18 mouse cellular contexts compared by ENCODE assay signal in the genomic region with DNA sequence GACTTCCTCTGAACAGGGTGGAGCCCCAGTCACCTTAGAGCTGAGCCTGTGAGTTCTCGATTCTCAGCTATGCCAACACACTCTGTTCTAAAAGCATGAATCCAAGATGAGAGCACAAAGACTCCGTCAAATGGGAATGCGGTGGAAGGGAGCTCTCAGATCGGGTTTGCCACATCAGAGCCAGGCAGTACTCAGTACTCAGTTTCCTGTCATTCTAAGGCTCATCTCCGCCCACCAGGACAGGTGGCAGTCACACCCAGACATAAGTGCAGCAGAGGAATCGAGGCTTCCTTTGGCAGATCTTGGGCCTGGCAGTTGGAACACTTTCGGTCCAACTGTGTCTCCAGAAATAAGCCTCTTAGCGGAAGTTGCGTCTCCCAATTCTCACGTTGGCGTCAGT.
DNase-seq lines count a peak whose midpoint lies in the region; ATAC-seq and TF ChIP-seq lines count a peak whose summit lies in the region.
"Had no signal": no experiment of that assay in that cellular context is flagged by ENCODE, and none has a peak within 500 bp of the region (broad histone marks: within the 10 kb centered on the region; RNA-seq: fewer than 3 reads in every experiment).

No protein-coding gene starts in this region.

- H3K4me2 ChIP-seq in heart, embryonic 11.5 days: no peak overlapping the region
- H3K4me2 ChIP-seq: forebrain, embryonic 13.5 days; hindbrain, embryonic 13.5 days had no signal

- no peak overlapping the region for H3K4me3 ChIP-seq in layer of hippocampus, adult 2 months
- no peak overlapping the region for H3K4me3 ChIP-seq in heart, embryonic 11.5 days (ENCODE audit: low read depth, low read length)
- H3K4me3 ChIP-seq: embryonic facial prominence, embryonic 10.5 days; forebrain, embryonic 13.5 days; hindbrain, embryonic 13.5 days had no signal

- peak; percentile 81 for ATAC-seq in frontal cortex, adult (ENCODE audit: low TSS enrichment)
- ATAC-seq in heart, embryonic 11.5 days (replicated peaks; ENCODE audit: insufficient number of reproducible peaks, low FRiP score, low TSS enrichment): no peak
- ATAC-seq: CD4-positive, CD25-positive, alpha-beta regulatory T cell, adult 4 months; forebrain, embryonic 13.5 days; hindbrain, postnatal 0 days had no signal

- DNase-seq in cerebellum, postnatal 10 days: peak; percentile 37
- no peak for DNase-seq in cerebellum, adult 9-11 months
- no peak for DNase-seq in frontal cortex, postnatal 25 days (ENCODE audit: low spot score in 2 of 2)
- DNase-seq in layer of hippocampus, adult 2 months (ENCODE audit: low spot score in 2 of 2): peak; percentile 18 to 27
- DNase-seq in layer of hippocampus, postnatal 25 days (ENCODE audit: extremely low spot score in 1 of 2, low spot score in 1 of 2): no peak
- peak; percentile 28 for DNase-seq in layer of hippocampus, adult 9-11 months
- DNase-seq: adrenal gland, adult 8-10 months; B cell, adult 2 months; cerebellum, adult 11-12 months; gastrocnemius, postnatal 14 days had no signal

- no peak for TF ChIP-seq CTCF in layer of hippocampus, adult 2 months (conservative IDR thresholded peaks at IDR 0.05)

- no peaks in the 10 kb centered on the region for H3K27me3 ChIP-seq in heart, embryonic 11.5 days (ENCODE audit: control insufficient read depth, insufficient read depth, low read length)
- H3K27me3 ChIP-seq: forebrain, embryonic 13.5 days; hindbrain, embryonic 13.5 days had no signal

- no peaks in the 10 kb centered on the region for H3K4me1 ChIP-seq in heart, embryonic 11.5 days (ENCODE audit: control insufficient read depth, insufficient read depth, low read length)
- H3K4me1 ChIP-seq: embryonic facial prominence, embryonic 10.5 days; forebrain, embryonic 13.5 days; hindbrain, embryonic 13.5 days had no signal

- no peak overlapping the region for H3K9ac ChIP-seq in heart, embryonic 11.5 days (ENCODE audit: low read depth, low read length)
- H3K9ac ChIP-seq: forebrain, embryonic 13.5 days; hindbrain, embryonic 13.5 days had no signal

- no peaks in the 10 kb centered on the region for H3K9me3 ChIP-seq in heart, embryonic 11.5 days (replicated peaks; ENCODE audit: control insufficient read depth, low read length)
- H3K9me3 ChIP-seq: embryonic facial prominence, embryonic 10.5 days; forebrain, embryonic 13.5 days; hindbrain, embryonic 13.5 days had no signal

- H3K27ac ChIP-seq in layer of hippocampus, adult 2 months: no peak overlapping the region
- no peak overlapping the region for H3K27ac ChIP-seq in heart, embryonic 11.5 days (ENCODE audit: low read depth, low read length)
- H3K27ac ChIP-seq: embryonic facial prominence, embryonic 10.5 days; forebrain, embryonic 13.5 days; hindbrain, embryonic 13.5 days; hindbrain, postnatal 0 days had no signal

- H3K36me3 ChIP-seq in heart, embryonic 11.5 days (ENCODE audit: control insufficient read depth, insufficient read depth, low read length): no peaks in the 10 kb centered on the region
- H3K36me3 ChIP-seq: embryonic facial prominence, embryonic 10.5 days; G1E; hindbrain, embryonic 13.5 days had no signal

- WGBS in heart, embryonic 11.5 days (ENCODE audit: insufficient replicate concordance): 79% methylated on average over 11 of the region's 11 CpGs

Comparison
In these comparisons a context has a peak if more than half of its experiments do, and no peak if none do; other contexts are left out.
1. DNase-seq: peak in cerebellum, postnatal 10 days (2 of 2), layer of hippocampus, adult 2 months (2 of 2) and layer of hippocampus, adult 9-11 months (single experiment); none in cerebellum, adult 9-11 months (single experiment), frontal cortex, postnatal 25 days (0 of 2) and layer of hippocampus, postnatal 25 days (0 of 2).